11 mouse cellular contexts compared by ENCODE assay signal in the genomic region with DNA sequence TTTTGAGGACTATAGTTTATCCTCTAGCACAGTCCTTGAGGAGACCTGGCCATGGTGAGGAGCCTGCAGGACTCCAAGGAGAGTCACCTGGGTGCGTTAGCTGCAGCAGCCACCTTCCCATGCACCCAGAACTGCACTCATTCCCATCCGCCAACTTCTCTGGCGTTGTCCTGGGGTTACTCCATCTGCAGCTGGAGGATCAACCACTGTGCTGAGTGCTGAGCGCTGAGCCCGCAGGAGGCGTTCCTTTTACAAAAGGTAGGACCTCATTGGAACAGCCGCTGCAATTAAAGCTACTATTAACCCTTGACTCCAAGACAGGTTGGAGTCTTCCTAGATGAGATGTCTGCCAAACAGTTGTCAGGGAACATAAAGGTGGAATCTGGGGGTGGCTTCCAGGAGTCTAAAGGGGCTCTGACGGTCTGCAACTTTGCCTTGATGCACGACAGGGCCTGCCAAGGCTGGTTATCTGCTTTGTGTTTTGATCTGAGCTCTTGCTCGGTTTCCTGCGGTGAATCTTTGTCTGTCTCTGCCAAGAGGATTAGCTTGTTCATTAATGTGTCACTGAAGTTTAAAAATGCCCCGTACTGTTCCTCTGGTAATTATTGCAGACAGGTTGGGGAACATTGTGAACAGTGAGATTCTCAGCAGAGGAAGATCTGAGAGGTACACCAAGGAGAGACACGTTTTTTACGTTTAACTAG.
DNase-seq lines count a peak whose midpoint lies in the region; ATAC-seq lines count a peak whose summit lies in the region.
"Had no signal": no experiment of that assay in that cellular context is flagged by ENCODE, and none has a peak within 500 bp of the region (broad histone marks: within the 10 kb centered on the region; RNA-seq: fewer than 3 reads in every experiment).

No protein-coding gene starts in this region.

- no peak overlapping the region for H3K4me2 ChIP-seq in limb, embryonic 13.5 days (replicated peaks)
- H3K4me2 ChIP-seq in hindbrain, embryonic 16.5 days (ENCODE audit: low read length): no peak overlapping the region
- H3K4me2 ChIP-seq: liver, embryonic 11.5 days had no signal

- intact Hi-C loops in heart, postnatal 36 days (cut with DNase I): no loop called here

- peak overlapping the region; percentile 31; the same call in 1 of the 2 replicates for H3K9ac ChIP-seq in limb, embryonic 13.5 days
- no peak overlapping the region for H3K9ac ChIP-seq in hindbrain, embryonic 16.5 days (ENCODE audit: low read depth, low read length)

- no peak for DNase-seq in limb, embryonic 10.5 days (ENCODE audit: low spot score)
- DNase-seq in embryo, embryonic 10.5 days (ENCODE audit: low spot score): peak; percentile 45
- DNase-seq in retina, postnatal 1 day: peak; percentile 80
- DNase-seq in layer of hippocampus, postnatal 10 days (ENCODE audit: low spot score in 2 of 2): no peak
- DNase-seq in urinary bladder, postnatal 10 days (ENCODE audit: low spot score): no peak
- no peak for DNase-seq in heart, postnatal 36 days
- DNase-seq: thymus, postnatal 36 days had no signal

- H3K4me1 ChIP-seq in limb, embryonic 13.5 days: no peaks in the 10 kb centered on the region
- H3K4me1 ChIP-seq in limb, embryonic 10.5 days: peaks cover 11% of the 10 kb centered on the region
- peaks cover 3% of the 10 kb centered on the region for H3K4me1 ChIP-seq in hindbrain, embryonic 16.5 days (ENCODE audit: control insufficient read depth, insufficient read depth, low read depth, low read length)

- 39% methylated on average over 14 of the region's 14 CpGs for WGBS in limb, embryonic 13.5 days
- WGBS in limb, embryonic 10.5 days: 41% methylated on average over 14 of the region's 14 CpGs
- WGBS in hindbrain, embryonic 16.5 days: 17% methylated on average over 14 of the region's 14 CpGs

- ATAC-seq in limb, embryonic 13.5 days (ENCODE audit: low FRiP score, low read depth): no peak
- ATAC-seq in hindbrain, embryonic 16.5 days: peak; percentile 81

- H3K27ac ChIP-seq in limb, embryonic 13.5 days: no peak overlapping the region
- no peak overlapping the region for H3K27ac ChIP-seq in limb, embryonic 10.5 days
- no peak overlapping the region for H3K27ac ChIP-seq in hindbrain, embryonic 16.5 days (ENCODE audit: low read depth, low read length)
- H3K27ac ChIP-seq: macrophage had no signal

- no peaks in the 10 kb centered on the region for H3K9me3 ChIP-seq in limb, embryonic 13.5 days
- H3K9me3 ChIP-seq in limb, embryonic 10.5 days (replicated peaks): no peaks in the 10 kb centered on the region
- H3K9me3 ChIP-seq in hindbrain, embryonic 16.5 days (ENCODE audit: control insufficient read depth, low read length): no peaks in the 10 kb centered on the region

- no peak overlapping the region for H3K4me3 ChIP-seq in limb, embryonic 13.5 days
- H3K4me3 ChIP-seq in limb, embryonic 10.5 days: no peak overlapping the region
- H3K4me3 ChIP-seq in hindbrain, embryonic 16.5 days (ENCODE audit: low read length): no peak overlapping the region

- no peaks in the 10 kb centered on the region for H3K36me3 ChIP-seq in limb, embryonic 13.5 days
- no peaks in the 10 kb centered on the region for H3K36me3 ChIP-seq in limb, embryonic 10.5 days
- no peaks in the 10 kb centered on the region for H3K36me3 ChIP-seq in hindbrain, embryonic 16.5 days (ENCODE audit: control insufficient read depth, insufficient read depth, low read length)

- no peaks in the 10 kb centered on the region for H3K27me3 ChIP-seq in limb, embryonic 13.5 days
- H3K27me3 ChIP-seq in limb, embryonic 10.5 days (ENCODE audit: low read depth, poor library complexity, severe bottlenecking): no peaks in the 10 kb centered on the region
- H3K27me3 ChIP-seq in hindbrain, embryonic 16.5 days (replicated peaks; ENCODE audit: control insufficient read depth, insufficient read depth, low read length): no peaks in the 10 kb centered on the region

Comparison
In these comparisons a context has a peak if more than half of its experiments do, and no peak if none do; other contexts are left out.
1. DNase-seq: peak in embryo, embryonic 10.5 days (single experiment) and retina, postnatal 1 day (single experiment); none in limb, embryonic 10.5 days (single experiment), layer of hippocampus, postnatal 10 days (0 of 2), urinary bladder, postnatal 10 days (single experiment) and heart, postnatal 36 days (0 of 2).